Mouse (Mus musculus) lung, postnatal 0 days (tissue): ENCODE measurements at regions not wholly inside any gene's neighbourhood (a gene's known extent, or its start where the extent isn't known, plus 50 kb on each side); places are given as distances from the start of the nearest gene placed in this dataset.

Experiments used
- CTCF ChIP-seq: IDR thresholded peaks from 2 replicates; pipeline ENCODE4 v1.5.1; 2016; ENCODE audit warnings: antibody characterized with exemption, mild to moderate bottlenecking
- EP300 ChIP-seq: IDR thresholded peaks from 2 replicates; pipeline ENCODE4 v1.6.1; 2016; ENCODE audit warnings: antibody characterized with exemption, mild to moderate bottlenecking, control low read depth

DNA sequence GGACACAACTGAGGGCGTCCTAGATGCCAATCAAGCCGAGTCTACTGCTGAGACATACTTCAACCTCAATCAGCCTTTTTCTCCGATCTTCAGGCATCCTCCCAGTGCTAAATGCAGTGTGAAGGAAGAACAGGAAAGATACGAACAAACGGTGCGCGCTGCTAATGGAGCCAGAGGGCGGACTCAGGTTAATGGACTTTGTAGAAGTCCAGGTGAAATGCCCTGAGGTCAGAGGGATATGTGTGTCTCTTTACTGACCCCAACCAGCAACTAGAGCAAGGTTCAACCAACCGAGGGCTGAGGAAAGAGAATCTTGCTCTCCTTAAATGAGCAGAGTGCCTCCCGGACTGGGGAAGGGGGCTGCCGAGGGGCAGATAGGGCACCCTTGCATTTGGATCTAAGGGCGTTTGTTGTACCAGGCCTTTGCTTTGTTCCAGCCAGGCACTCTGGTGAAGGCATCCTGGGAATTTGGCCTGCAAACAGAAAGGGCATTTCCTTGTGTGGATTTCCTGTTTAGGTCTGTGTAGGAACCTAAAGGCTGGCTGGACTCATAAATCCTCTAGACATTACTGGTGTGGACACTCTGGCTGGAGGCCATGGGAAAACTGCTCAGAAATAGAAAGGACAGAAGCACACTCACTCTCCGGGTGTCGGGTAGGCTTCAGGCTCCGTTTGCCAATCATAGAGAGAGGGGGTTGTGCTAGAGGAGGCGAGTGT, 62.7 kb upstream of the Ahctf1 start:
- TF ChIP-seq EP300 (peak; percentile 80), CTCF (no peak)
